In the genomic region with DNA sequence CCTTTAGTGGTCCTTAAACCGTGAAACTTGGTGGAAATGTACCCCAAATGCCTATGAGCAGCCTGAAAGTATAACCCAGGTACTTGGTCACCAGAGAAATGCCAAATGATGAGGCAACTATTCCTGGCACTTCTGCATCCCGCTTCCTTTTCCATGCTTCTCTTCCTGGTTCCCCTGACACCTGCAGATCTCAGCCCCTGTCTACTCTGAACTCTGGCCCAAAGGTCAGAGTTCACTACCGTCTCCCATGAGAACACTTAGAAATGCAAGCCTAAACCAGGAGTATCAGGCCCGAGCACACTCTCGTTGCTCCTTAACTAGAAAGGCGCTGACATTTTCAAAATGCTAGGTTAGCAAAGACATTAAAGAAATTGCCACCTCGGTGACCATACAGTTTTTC, we compare ENCODE assay signal across 16 mouse cellular contexts.
DNase-seq lines count a peak whose midpoint lies in the region; ATAC-seq lines count a peak whose summit lies in the region.
"Had no signal": no experiment of that assay in that cellular context is flagged by ENCODE, and none has a peak within 500 bp of the region (broad histone marks: within the 10 kb centered on the region; RNA-seq: fewer than 3 reads in every experiment).

No protein-coding gene starts in this region.

- WGBS in limb, embryonic 12.5 days, result 67% methylated on average over 7 of the region's 7 CpGs
- 78% methylated on average over 7 of the region's 7 CpGs for WGBS in limb, embryonic 10.5 days
- WGBS in intestine, embryonic 16.5 days, result 72% methylated on average over 7 of the region's 7 CpGs

- H3K9ac ChIP-seq in limb, embryonic 12.5 days (replicated peaks), result no peak overlapping the region
- no peak overlapping the region for H3K9ac ChIP-seq in intestine, embryonic 16.5 days (ENCODE audit: low read depth, low read length)
- H3K9ac ChIP-seq: forebrain, embryonic 13.5 days; forebrain, postnatal 0 days; heart, embryonic 12.5 days had no signal

- H3K4me1 ChIP-seq in limb, embryonic 12.5 days (replicated peaks), result peaks cover 71% of the 10 kb centered on the region
- peaks cover 70% of the 10 kb centered on the region for H3K4me1 ChIP-seq in limb, embryonic 10.5 days
- H3K4me1 ChIP-seq in intestine, embryonic 16.5 days (ENCODE audit: control insufficient read depth, insufficient read depth, low read length), result peaks cover 33% of the 10 kb centered on the region

- DNase-seq in kidney, adult 8-10 months, result peak; percentile 25 to 32
- DNase-seq in kidney, postnatal 4 days, result no peak
- no peak for DNase-seq in limb, embryonic 10.5 days (ENCODE audit: low spot score)
- DNase-seq in yolk sac, embryonic 10.5 days (ENCODE audit: low spot score), result peak; percentile 57
- no peak for DNase-seq in right cerebral cortex, postnatal 25 days
- DNase-seq: adrenal gland, adult 2 months; adrenal gland, postnatal 25 days; cerebellum, adult 18-20 months; forebrain, postnatal 0 days; gastrocnemius, postnatal 25 days had no signal

- H3K36me3 ChIP-seq in limb, embryonic 12.5 days, result no peaks in the 10 kb centered on the region
- H3K36me3 ChIP-seq in limb, embryonic 10.5 days, result no peaks in the 10 kb centered on the region
- H3K36me3 ChIP-seq in intestine, embryonic 16.5 days (ENCODE audit: control insufficient read depth, insufficient read depth, low read length), result no peaks in the 10 kb centered on the region
- H3K36me3 ChIP-seq: embryonic facial prominence, embryonic 10.5 days; heart, embryonic 12.5 days; hindbrain, embryonic 10.5 days had no signal

- H3K4me3 ChIP-seq in limb, embryonic 12.5 days (replicated peaks), result no peak overlapping the region
- no peak overlapping the region for H3K4me3 ChIP-seq in limb, embryonic 10.5 days
- no peak overlapping the region for H3K4me3 ChIP-seq in intestine, embryonic 16.5 days (ENCODE audit: low read length)
- H3K4me3 ChIP-seq: embryonic facial prominence, embryonic 10.5 days; forebrain, embryonic 13.5 days; heart, embryonic 12.5 days; hindbrain, embryonic 10.5 days had no signal

- no peaks in the 10 kb centered on the region for H3K27me3 ChIP-seq in limb, embryonic 12.5 days
- peaks cover 3% of the 10 kb centered on the region for H3K27me3 ChIP-seq in limb, embryonic 10.5 days (ENCODE audit: low read depth, poor library complexity, severe bottlenecking)
- H3K27me3 ChIP-seq in intestine, embryonic 16.5 days (replicated peaks; ENCODE audit: control insufficient read depth, insufficient read depth, low read length), result no peaks in the 10 kb centered on the region
- H3K27me3 ChIP-seq: forebrain, embryonic 13.5 days; heart, embryonic 12.5 days had no signal

- H3K27ac ChIP-seq in limb, embryonic 12.5 days, result 0 out of 2 replicates have a peak overlapping the region, but pooled peaks have one; percentile 12
- H3K27ac ChIP-seq in limb, embryonic 10.5 days, result no peak overlapping the region
- H3K27ac ChIP-seq in intestine, embryonic 16.5 days (ENCODE audit: low read length), result peak overlapping the region; percentile 54; the same call in 1 of the 2 replicates
- H3K27ac ChIP-seq: embryonic facial prominence, embryonic 10.5 days; forebrain, embryonic 13.5 days; hindbrain, embryonic 10.5 days had no signal

- no peak for ATAC-seq in limb, embryonic 12.5 days (ENCODE audit: insufficient number of reproducible peaks, insufficient read depth, low FRiP score, low TSS enrichment, low read depth)
- ATAC-seq in intestine, embryonic 16.5 days, result peak; percentile 48; the same call in 1 of the 2 replicates
- ATAC-seq: forebrain, embryonic 13.5 days; forebrain, postnatal 0 days had no signal

- no peaks in the 10 kb centered on the region for H3K9me3 ChIP-seq in limb, embryonic 12.5 days
- H3K9me3 ChIP-seq in limb, embryonic 10.5 days (replicated peaks), result no peaks in the 10 kb centered on the region
- H3K9me3 ChIP-seq in intestine, embryonic 16.5 days (ENCODE audit: control insufficient read depth, low read length), result no peaks in the 10 kb centered on the region
- H3K9me3 ChIP-seq: embryonic facial prominence, embryonic 10.5 days; forebrain, embryonic 13.5 days; heart, embryonic 12.5 days; hindbrain, embryonic 10.5 days had no signal

- H3K4me2 ChIP-seq in limb, embryonic 12.5 days, result no peak overlapping the region
- no peak overlapping the region for H3K4me2 ChIP-seq in intestine, embryonic 16.5 days (ENCODE audit: low read depth, low read length)
- H3K4me2 ChIP-seq: forebrain, embryonic 13.5 days; heart, embryonic 12.5 days had no signal

Comparison
In these comparisons a context has a peak if more than half of its experiments do, and no peak if none do; other contexts are left out.
1. DNase-seq: peak in kidney, adult 8-10 months (2 of 2) and yolk sac, embryonic 10.5 days (single experiment); none in kidney, postnatal 4 days (0 of 2), limb, embryonic 10.5 days (single experiment) and right cerebral cortex, postnatal 25 days (single experiment).